Mouse (Mus musculus): ENCODE data around the gene Muc13. TPM values are rescaled to one million over a fixed set of nuclear protein-coding genes. Genes with fewer than 3 reads are reported as not detected.

The Muc13 gene
- polyA plus RNA-seq (2014; fragmentation: Illumina TruSeq; extraction: RNeasy Lipid Tissue Mini Kit (QIAGEN cat#74804); ENCODE audit: low read depth, low replicate concordance): 0.17 TPM

GRCm38 (mm10) chr16:33793846-33794791, at the start of gene Muc13:
Gene Muc13 (plus strand): TSS chr16:33794037.

GRCm38 (mm10) chr16:33829301-33829831, 35.5 kb downstream of the Muc13 start, which contains the start of gene Itgb5:
Gene Itgb5 (plus strand): TSS chr16:33829665.

Other genes starting within 250 kb of the Muc13 start
- 8.5 TPM for gene Heg1, start 109.7 kb upstream of the Muc13 start, polyA plus RNA-seq (2014; fragmentation: Illumina TruSeq; extraction: RNeasy Lipid Tissue Mini Kit (QIAGEN cat#74804); ENCODE audit: low read depth, low replicate concordance)
- 37.6 TPM for gene Itgb5, start 35.6 kb downstream of the Muc13 start, polyA plus RNA-seq (2014; fragmentation: Illumina TruSeq; extraction: RNeasy Lipid Tissue Mini Kit (QIAGEN cat#74804); ENCODE audit: low read depth, low replicate concordance)
- gene Umps, start 173.0 kb downstream of the Muc13 start, polyA plus RNA-seq (2014; fragmentation: Illumina TruSeq; extraction: RNeasy Lipid Tissue Mini Kit (QIAGEN cat#74804); ENCODE audit: low read depth, low replicate concordance): 9.1 TPM

Measured in testis, adult 10 weeks (tissue).